Mouse (Mus musculus): ENCODE data around the gene Llph. TPM values are rescaled to one million over a fixed set of nuclear protein-coding genes. Genes with fewer than 3 reads are reported as not detected.

Llph gene
- total RNA-seq (2021) (1 to 10 TPM; 8.5 to 8.8 TPM), polyA plus RNA-seq (2012; rRNA removed) (4.5 and 5.4 TPM in 2 replicates)
- long read RNA-seq, transcript Llph-201 (3 exons, 1,664 nt): major isoform, 14 of 16 reads
- long read RNA-seq, partial matches to known transcripts: 1 of 16 reads
- long read RNA-seq, other reads (novel, unspliced or antisense): 0 of 16 reads

GRCm38 (mm10) chr10:120226871-120227661 is at the start of gene Llph:
Llph (plus strand) TSS chr10:120227070.
- DNase-seq: peak; percentile 89 to 91
- intact Hi-C loops (cut with DNase I): no loop called here
- Histone ChIP-seq H3K4me3 (peak within 1 kb of the TSS; percentile 86), H3K4me1 (ENCODE audit: control insufficient read depth, insufficient read depth, low read length) (peaks cover 2% of the 10 kb centered on the region), H3K27me3 (ENCODE audit: control insufficient read depth, insufficient read depth, low read length) (no peaks in the 10 kb centered on the region), H3K36me3 (ENCODE audit: control insufficient read depth, insufficient read depth, low read length) (no peaks in the 10 kb centered on the region), H3K27ac (peak within 1 kb of the TSS; percentile 76), H3K9ac (ENCODE audit: low read depth, low read length) (peak within 1 kb of the TSS; percentile 69), H3K79me2 (replicated peaks; ENCODE audit: control insufficient read depth, insufficient read depth, low read length) (no peaks in the 10 kb centered on the region)
- WGBS: under 1% methylated on average over 57 of the region's 57 CpGs
- TF ChIP-seq EP300 (IDR thresholded peaks at IDR 0.05; ENCODE audit: insufficient read depth, low read depth, low read length) (peak; percentile 69; the same call in 1 of the 2 replicates), CTCF (IDR thresholded peaks at IDR 0.05) (no peak), POLR2A (IDR thresholded peaks at IDR 0.05; ENCODE audit: insufficient read depth, low read depth, low read length) (peak; percentile 85)

- H3K79me2 ChIP-seq (replicated peaks; ENCODE audit: control insufficient read depth, insufficient read depth, low read length): no peaks in the 10 kb centered on the region; the same call in 1 of the 2 replicates
- no peaks in the 10 kb centered on the region for H3K36me3 ChIP-seq (ENCODE audit: control insufficient read depth, insufficient read depth, low read length)
- DNase-seq: no peak
- no peaks in the 10 kb centered on the region for H3K4me1 ChIP-seq (ENCODE audit: control insufficient read depth, insufficient read depth, low read length)
- H3K27ac ChIP-seq: no peak overlapping the region
- H3K9ac ChIP-seq (ENCODE audit: low read depth, low read length): no peak overlapping the region
- 88% methylated on average over 1 of the region's 1 CpGs for WGBS
- TF ChIP-seq CTCF (IDR thresholded peaks at IDR 0.05) (peak; percentile 56), POLR2A (IDR thresholded peaks at IDR 0.05; ENCODE audit: insufficient read depth, low read depth, low read length) (no peak), EP300 (IDR thresholded peaks at IDR 0.05; ENCODE audit: insufficient read depth, low read depth, low read length) (no peak)
- H3K27me3 ChIP-seq (ENCODE audit: control insufficient read depth, insufficient read depth, low read length): no peaks in the 10 kb centered on the region
- intact Hi-C loops (cut with DNase I): loop anchor here (1.0 kb wide), 1 partner anchor 19 kb away; the partner anchor contains the start of gene Irak3
- no peak overlapping the region for H3K4me3 ChIP-seq
Measured at GRCm38 (mm10) chr10:120182887-120183286, 44.0 kb upstream of the Llph start.

GRCm38 (mm10) chr10:120183342-120183741 is 43.5 kb upstream of the Llph start:
- no peak overlapping the region for H3K4me3 ChIP-seq
- WGBS: 64% methylated on average over 2 of the region's 2 CpGs
- DNase-seq: no peak
- no peaks in the 10 kb centered on the region for H3K4me1 ChIP-seq (ENCODE audit: control insufficient read depth, insufficient read depth, low read length)
- TF ChIP-seq CTCF (IDR thresholded peaks at IDR 0.05) (no peak), POLR2A (IDR thresholded peaks at IDR 0.05; ENCODE audit: insufficient read depth, low read depth, low read length) (no peak), EP300 (IDR thresholded peaks at IDR 0.05; ENCODE audit: insufficient read depth, low read depth, low read length) (no peak)
- H3K9ac ChIP-seq (ENCODE audit: low read depth, low read length): no peak overlapping the region
- H3K27me3 ChIP-seq (ENCODE audit: control insufficient read depth, insufficient read depth, low read length): no peaks in the 10 kb centered on the region
- no peaks in the 10 kb centered on the region; the same call in 1 of the 2 replicates for H3K79me2 ChIP-seq (replicated peaks; ENCODE audit: control insufficient read depth, insufficient read depth, low read length)
- intact Hi-C loops (cut with DNase I): loop anchor here (1.0 kb wide), 1 partner anchor 19 kb away; the partner anchor contains the start of gene Irak3
- H3K27ac ChIP-seq: no peak overlapping the region
- H3K36me3 ChIP-seq (ENCODE audit: control insufficient read depth, insufficient read depth, low read length): no peaks in the 10 kb centered on the region

GRCm38 (mm10) chr10:120188513-120188912 is 38.4 kb upstream of the Llph start:
- Histone ChIP-seq H3K4me3 (no peak overlapping the region), H3K36me3 (ENCODE audit: control insufficient read depth, insufficient read depth, low read length) (no peaks in the 10 kb centered on the region), H3K27me3 (ENCODE audit: control insufficient read depth, insufficient read depth, low read length) (no peaks in the 10 kb centered on the region), H3K4me1 (ENCODE audit: control insufficient read depth, insufficient read depth, low read length) (peaks cover 6% of the 10 kb centered on the region), H3K27ac (no peak overlapping the region), H3K79me2 (replicated peaks; ENCODE audit: control insufficient read depth, insufficient read depth, low read length) (no peaks in the 10 kb centered on the region; the same call in 1 of the 2 replicates), H3K9ac (ENCODE audit: low read depth, low read length) (no peak overlapping the region)
- intact Hi-C loops (cut with DNase I): no loop called here
- DNase-seq: no peak
- TF ChIP-seq POLR2A (IDR thresholded peaks at IDR 0.05; ENCODE audit: insufficient read depth, low read depth, low read length) (no peak), EP300 (IDR thresholded peaks at IDR 0.05; ENCODE audit: insufficient read depth, low read depth, low read length) (no peak), CTCF (IDR thresholded peaks at IDR 0.05) (no peak)
- WGBS: 30% methylated on average over 2 of the region's 2 CpGs

GRCm38 (mm10) chr10:120189276-120189675 is 37.6 kb upstream of the Llph start:
- Histone ChIP-seq H3K27ac (no peak overlapping the region), H3K9ac (ENCODE audit: low read depth, low read length) (no peak overlapping the region), H3K4me3 (no peak overlapping the region), H3K36me3 (ENCODE audit: control insufficient read depth, insufficient read depth, low read length) (no peaks in the 10 kb centered on the region), H3K27me3 (ENCODE audit: control insufficient read depth, insufficient read depth, low read length) (no peaks in the 10 kb centered on the region), H3K4me1 (ENCODE audit: control insufficient read depth, insufficient read depth, low read length) (peaks cover 6% of the 10 kb centered on the region), H3K79me2 (replicated peaks; ENCODE audit: control insufficient read depth, insufficient read depth, low read length) (no peaks in the 10 kb centered on the region)
- TF ChIP-seq POLR2A (IDR thresholded peaks at IDR 0.05; ENCODE audit: insufficient read depth, low read depth, low read length) (no peak), EP300 (IDR thresholded peaks at IDR 0.05; ENCODE audit: insufficient read depth, low read depth, low read length) (no peak), CTCF (IDR thresholded peaks at IDR 0.05) (no peak)
- intact Hi-C loops (cut with DNase I): no loop called here
- DNase-seq: no peak
- WGBS: 51% methylated on average over 11 of the region's 11 CpGs

GRCm38 (mm10) chr10:120189782-120190181 is 37.1 kb upstream of the Llph start:
- TF ChIP-seq POLR2A (IDR thresholded peaks at IDR 0.05; ENCODE audit: insufficient read depth, low read depth, low read length) (no peak), CTCF (IDR thresholded peaks at IDR 0.05) (no peak), EP300 (IDR thresholded peaks at IDR 0.05; ENCODE audit: insufficient read depth, low read depth, low read length) (no peak)
- 32% methylated on average over 6 of the region's 6 CpGs for WGBS
- intact Hi-C loops (cut with DNase I): loop anchor here (10.0 kb wide), 1 partner anchor 545 kb away; no protein-coding TSS in a partner anchor
- no peaks in the 10 kb centered on the region for H3K36me3 ChIP-seq (ENCODE audit: control insufficient read depth, insufficient read depth, low read length)
- no peaks in the 10 kb centered on the region for H3K79me2 ChIP-seq (replicated peaks; ENCODE audit: control insufficient read depth, insufficient read depth, low read length)
- H3K27me3 ChIP-seq (ENCODE audit: control insufficient read depth, insufficient read depth, low read length): no peaks in the 10 kb centered on the region
- no peak for DNase-seq
- H3K4me1 ChIP-seq (ENCODE audit: control insufficient read depth, insufficient read depth, low read length): peaks cover 6% of the 10 kb centered on the region
- no peak overlapping the region for H3K4me3 ChIP-seq
- H3K27ac ChIP-seq: no peak overlapping the region
- no peak overlapping the region for H3K9ac ChIP-seq (ENCODE audit: low read depth, low read length)
